Mouse (Mus musculus) kidney, postnatal 14 days (tissue): ENCODE measurements around the gene Kdelc2.
A peak's percentile ranks its signal among the peaks of the same experiment; 100 is the strongest.

Experiments
- DNase-seq: peaks from one replicate; pipeline ENCODE4 v3.0.0; 2022; ENCODE audit warnings: mixed read lengths

Kdelc2 gene

GRCm38 (mm10) chr9:53387431-53387830 lies 3.6 kb downstream of the Kdelc2 start:
- no peak for DNase-seq

GRCm38 (mm10) chr9:53389109-53389508 lies 5.3 kb downstream of the Kdelc2 start:
- DNase-seq: no peak

GRCm38 (mm10) chr9:53390136-53390535 lies 6.3 kb downstream of the Kdelc2 start:
- DNase-seq: no peak

GRCm38 (mm10) chr9:53397685-53398387 lies 14.0 kb downstream of the Kdelc2 start:
- no peak for DNase-seq

- DNase-seq: peak; percentile 54
Observed at GRCm38 (mm10) chr9:53398388-53398700, 14.5 kb downstream of the Kdelc2 start.

- DNase-seq: no peak
Observed at GRCm38 (mm10) chr9:53399537-53399936, 15.7 kb downstream of the Kdelc2 start.

GRCm38 (mm10) chr9:53400696-53401095 lies 16.9 kb downstream of the Kdelc2 start:
- peak; percentile 24 for DNase-seq

- peak; percentile 44 for DNase-seq
Observed at GRCm38 (mm10) chr9:53401146-53401545, 17.3 kb downstream of the Kdelc2 start.

GRCm38 (mm10) chr9:53402291-53402711 lies 18.5 kb downstream of the Kdelc2 start, which contains the start of gene 4930550C14Rik:
Gene 4930550C14Rik (plus strand): TSS chr9:53402325.
- DNase-seq: peak; percentile 76

- peak; percentile 33 for DNase-seq
Observed at GRCm38 (mm10) chr9:53402991-53403390, 19.2 kb downstream of the Kdelc2 start.

GRCm38 (mm10) chr9:53404050-53404752 lies 20.4 kb downstream of the Kdelc2 start:
- no peak for DNase-seq

- peak; percentile 78 for DNase-seq
Observed at GRCm38 (mm10) chr9:53404753-53405722, 21.2 kb downstream of the Kdelc2 start.

- DNase-seq: no peak
Observed at GRCm38 (mm10) chr9:53408548-53408947, 24.7 kb downstream of the Kdelc2 start.

- DNase-seq: peak; percentile 39
Observed at GRCm38 (mm10) chr9:53408953-53409361, 25.1 kb downstream of the Kdelc2 start.

GRCm38 (mm10) chr9:53409427-53409826 lies 25.6 kb downstream of the Kdelc2 start:
- DNase-seq: no peak

GRCm38 (mm10) chr9:53422133-53422896 lies 38.5 kb downstream of the Kdelc2 start:
- DNase-seq: no peak

- DNase-seq: no peak
Observed at GRCm38 (mm10) chr9:53426726-53427125, 42.9 kb downstream of the Kdelc2 start.

GRCm38 (mm10) chr9:53427638-53428037 lies 43.8 kb downstream of the Kdelc2 start:
- peak; percentile 30 for DNase-seq

GRCm38 (mm10) chr9:53435830-53436570 lies 52.2 kb downstream of the Kdelc2 start:
- no peak for DNase-seq

GRCm38 (mm10) chr9:53450609-53451008 lies 66.8 kb downstream of the Kdelc2 start:
- DNase-seq: no peak
